Mouse (Mus musculus) hindbrain, embryonic 16.5 days (tissue): ENCODE results near the gene Hpn. TPM values are rescaled to one million over a fixed set of nuclear protein-coding genes. Genes with fewer than 3 reads are reported as not detected.

Experiments
- ATAC-seq: fragments of 200-750 bp; cut with Nextera tagmentation; 2 replicates; pipeline ENCODE4 v1.8.0; 2017; ENCODE audit warnings: moderate TSS enrichment, moderate library complexity
- H3K27ac ChIP-seq: fragments of 300-500 bp; sonication (generic); 2 replicates; pipeline ENCODE4 v1.5.1; 2014; ENCODE audit warnings: low read depth, mild to moderate bottlenecking, control low read depth, low read length, moderate library complexity
- H3K27me3 ChIP-seq: fragments of 300-500 bp; sonication (generic); replicated peaks from 2 replicates; pipeline ENCODE4 v1.6.1; 2014; ENCODE audit warnings: low read length; ENCODE audit not compliant: control insufficient read depth, insufficient read depth
- H3K36me3 ChIP-seq: fragments of 300-500 bp; sonication (generic); 2 replicates; pipeline ENCODE4 v1.6.1; 2014; ENCODE audit warnings: mild to moderate bottlenecking, low read length, moderate library complexity, mixed read lengths; ENCODE audit not compliant: control insufficient read depth, insufficient read depth
- H3K4me1 ChIP-seq: fragments of 300-500 bp; sonication (generic); 2 replicates; pipeline ENCODE4 v1.6.1; 2014; ENCODE audit warnings: low read depth, low read length; ENCODE audit not compliant: control insufficient read depth, insufficient read depth
- H3K4me2 ChIP-seq: fragments of 300-500 bp; sonication (generic); 2 replicates; pipeline ENCODE4 v1.6.1; 2014; ENCODE audit warnings: mild to moderate bottlenecking, low read length, control low read depth, moderate library complexity
- H3K4me3 ChIP-seq: fragments of 300-500 bp; sonication (generic); 2 replicates; pipeline ENCODE4 v1.5.1; 2014; ENCODE audit warnings: mild to moderate bottlenecking, low read length, control low read depth, moderate library complexity
- H3K9ac ChIP-seq: fragments of 300-500 bp; sonication (generic); 2 replicates; pipeline ENCODE4 v1.6.1; 2014; ENCODE audit warnings: low read depth, mild to moderate bottlenecking, control low read depth, low read length, moderate library complexity
- H3K9me3 ChIP-seq: fragments of 300-500 bp; sonication (generic); 2 replicates; pipeline ENCODE4 v1.6.1; 2014; ENCODE audit warnings: mild to moderate bottlenecking, low read length, moderate library complexity; ENCODE audit not compliant: control insufficient read depth
- WGBS: fragments of 180-500 bp; shearing (Covaris S2); extraction: QIAGEN DNeasy Blood & Tissue Kit; methylation state at CpG from one replicate; pipeline ENCODE4 v1.1.7; 2014; 5-methylcytosine and 5-hydroxymethylcytosine counted together
- polyA plus RNA-seq: library from polyadenylated mRNA; unstranded; fragments of >200 nt; fragmentation: Nextera tagmentation; extraction: Ambion mirVana; gene quantifications from 2 replicates; pipeline ENCODE4 v1.2.1, GENCODE M21; 2015

Hpn gene
- polyA plus RNA-seq, 1 experiment from 2014 or later = 0.75 TPM

- no peaks in the 10 kb centered on the region for H3K4me1 ChIP-seq
- no peak overlapping the region for H3K9ac ChIP-seq
- no peaks in the 10 kb centered on the region for H3K9me3 ChIP-seq
- ATAC-seq = no peak; the same call in 1 of the 2 replicates
- WGBS = 68% methylated on average over 7 of the region's 7 CpGs
- H3K27ac ChIP-seq = no peak overlapping the region
- H3K27me3 ChIP-seq = no peaks in the 10 kb centered on the region
- no peak overlapping the region for H3K4me2 ChIP-seq
- no peaks in the 10 kb centered on the region for H3K36me3 ChIP-seq
- H3K4me3 ChIP-seq = no peak overlapping the region
These were observed 40.9 kb downstream of the Hpn start for GRCm38 (mm10) chr7:31074061-31074712.

GRCm38 (mm10) chr7:31073546-31073945 lies 41.5 kb downstream of the Hpn start:
- no peak for ATAC-seq
- Histone ChIP-seq H3K4me1 (no peaks in the 10 kb centered on the region), H3K4me3 (no peak overlapping the region), H3K9me3 (no peaks in the 10 kb centered on the region), H3K9ac (no peak overlapping the region), H3K4me2 (no peak overlapping the region), H3K36me3 (no peaks in the 10 kb centered on the region), H3K27ac (no peak overlapping the region), H3K27me3 (no peaks in the 10 kb centered on the region)

- WGBS = 56% methylated on average over 9 of the region's 9 CpGs
- Histone ChIP-seq H3K27me3 (no peaks in the 10 kb centered on the region), H3K4me3 (no peak overlapping the region), H3K36me3 (no peaks in the 10 kb centered on the region), H3K27ac (no peak overlapping the region), H3K9me3 (no peaks in the 10 kb centered on the region), H3K4me2 (no peak overlapping the region), H3K4me1 (peaks cover 4% of the 10 kb centered on the region; the same call in 1 of the 2 replicates), H3K9ac (no peak overlapping the region)
- no peak for ATAC-seq
These were observed 42.8 kb downstream of the Hpn start for GRCm38 (mm10) chr7:31072326-31072725.

- ATAC-seq = no peak
- Histone ChIP-seq H3K4me2 (no peak overlapping the region), H3K4me1 (peaks cover 4% of the 10 kb centered on the region; the same call in 1 of the 2 replicates), H3K27me3 (no peaks in the 10 kb centered on the region), H3K9ac (no peak overlapping the region), H3K4me3 (no peak overlapping the region), H3K9me3 (no peaks in the 10 kb centered on the region), H3K27ac (no peak overlapping the region), H3K36me3 (no peaks in the 10 kb centered on the region)
- 82% methylated on average over 6 of the region's 6 CpGs for WGBS
These were observed 44.8 kb downstream of the Hpn start for GRCm38 (mm10) chr7:31070324-31070723.

- no peaks in the 10 kb centered on the region for H3K36me3 ChIP-seq
- peaks cover 4% of the 10 kb centered on the region; the same call in 1 of the 2 replicates for H3K4me1 ChIP-seq
- H3K4me2 ChIP-seq = no peak overlapping the region
- no peak overlapping the region for H3K4me3 ChIP-seq
- H3K9ac ChIP-seq = no peak overlapping the region
- no peak overlapping the region for H3K27ac ChIP-seq
- WGBS = 87% methylated on average over 14 of the region's 14 CpGs
- H3K27me3 ChIP-seq = no peaks in the 10 kb centered on the region
- ATAC-seq = no peak
- H3K9me3 ChIP-seq = no peaks in the 10 kb centered on the region
These were observed 45.6 kb downstream of the Hpn start for GRCm38 (mm10) chr7:31069491-31069890.

GRCm38 (mm10) chr7:31067836-31068235 lies 47.3 kb downstream of the Hpn start:
- Histone ChIP-seq H3K9ac (no peak overlapping the region), H3K4me2 (no peak overlapping the region), H3K27me3 (no peaks in the 10 kb centered on the region), H3K4me1 (peaks cover 4% of the 10 kb centered on the region; the same call in 1 of the 2 replicates), H3K4me3 (no peak overlapping the region), H3K36me3 (no peaks in the 10 kb centered on the region), H3K27ac (no peak overlapping the region), H3K9me3 (no peaks in the 10 kb centered on the region)
- WGBS = 40% methylated on average over 5 of the region's 5 CpGs
- ATAC-seq = peak; percentile 45; the same call in 1 of the 2 replicates

GRCm38 (mm10) chr7:31063074-31063560 lies 52.0 kb downstream of the Hpn start:
- 84% methylated on average over 12 of the region's 12 CpGs for WGBS
- Histone ChIP-seq H3K27ac (no peak overlapping the region), H3K36me3 (no peaks in the 10 kb centered on the region), H3K4me1 (peaks cover 4% of the 10 kb centered on the region; the same call in 1 of the 2 replicates), H3K9me3 (no peaks in the 10 kb centered on the region), H3K4me3 (no peak overlapping the region), H3K27me3 (no peaks in the 10 kb centered on the region), H3K4me2 (no peak overlapping the region), H3K9ac (no peak overlapping the region)
- ATAC-seq = no peak

- Histone ChIP-seq H3K36me3 (no peaks in the 10 kb centered on the region), H3K4me3 (no peak overlapping the region), H3K27ac (no peak overlapping the region), H3K4me1 (no peaks in the 10 kb centered on the region), H3K9ac (no peak overlapping the region), H3K27me3 (no peaks in the 10 kb centered on the region), H3K4me2 (no peak overlapping the region), H3K9me3 (no peaks in the 10 kb centered on the region)
- ATAC-seq = no peak
- WGBS = 90% methylated on average over 7 of the region's 7 CpGs
These were observed 54.5 kb downstream of the Hpn start for GRCm38 (mm10) chr7:31060621-31061010.

- Histone ChIP-seq H3K4me3 (no peak overlapping the region), H3K36me3 (no peaks in the 10 kb centered on the region), H3K4me2 (no peak overlapping the region), H3K27me3 (no peaks in the 10 kb centered on the region), H3K27ac (no peak overlapping the region), H3K9me3 (no peaks in the 10 kb centered on the region), H3K9ac (no peak overlapping the region), H3K4me1 (no peaks in the 10 kb centered on the region)
- WGBS = 64% methylated on average over 11 of the region's 11 CpGs
- ATAC-seq = no peak
These were observed 55.0 kb downstream of the Hpn start for GRCm38 (mm10) chr7:31059919-31060620.
